Mouse (Mus musculus) ES-E14 (cell line): ENCODE measurements around the gene Litaf. TPM values are rescaled to one million over a fixed set of nuclear protein-coding genes. Genes with fewer than 3 reads are reported as not detected.

Experiments used
- DNase-seq: peaks from one replicate; pipeline ENCODE4 v3.0.0-alpha.2; 2013; ENCODE audit warnings: low read depth, low spot score
- H3K27ac ChIP-seq: 2 replicates; pipeline ENCODE4 v1.5.1; 2012; ENCODE audit warnings: low read depth, mild to moderate bottlenecking, low read length, moderate library complexity, mixed read lengths; ENCODE audit not compliant: poor library complexity, insufficient read depth, severe bottlenecking
- H3K36me3 ChIP-seq: 2 replicates; pipeline ENCODE4 v1.6.1; 2012; ENCODE audit warnings: mild to moderate bottlenecking, low read length, moderate library complexity, mixed read lengths; ENCODE audit not compliant: control insufficient read depth, poor library complexity, insufficient read depth, severe bottlenecking
- H3K4me1 ChIP-seq, 2 experiments: fragments of 150-350 bp in 1 of 2; sonication (generic) in 1 of 2; 2 replicates each; pipeline ENCODE4 v1.6.1; 2012; ENCODE audit warnings: low read length in 2 of 2, mild to moderate bottlenecking in 1 of 2, mixed read lengths in 1 of 2; ENCODE audit not compliant: control insufficient read depth in 2 of 2, insufficient read depth in 2 of 2, poor library complexity in 1 of 2
- H3K4me3 ChIP-seq, 2 experiments: fragments of 150-350 bp in 1 of 2; sonication (generic) in 1 of 2; 2 replicates each; pipeline ENCODE4 v1.5.1; 2012; ENCODE audit warnings: low read length in 2 of 2, low read depth in 1 of 2, mild to moderate bottlenecking in 1 of 2, mixed read lengths in 1 of 2; ENCODE audit not compliant: insufficient read depth in 1 of 2, poor library complexity in 1 of 2, severe bottlenecking in 1 of 2
- H3K9ac ChIP-seq: 2 replicates; pipeline ENCODE4 v1.6.1; 2012; ENCODE audit warnings: low read depth, mild to moderate bottlenecking, low read length, mixed read lengths; ENCODE audit not compliant: poor library complexity, insufficient read depth, severe bottlenecking
- H3K9me3 ChIP-seq: fragments of 150-350 bp; sonication (generic); 2 replicates; pipeline ENCODE4 v1.6.1; 2012; ENCODE audit warnings: low read depth, mild to moderate bottlenecking, low read length; ENCODE audit not compliant: control insufficient read depth, insufficient read depth
- CHD2 ChIP-seq: IDR thresholded peaks from 2 replicates; pipeline ENCODE4 v1.6.1; 2014; ENCODE audit warnings: mild to moderate bottlenecking, low read depth, low read length, inconsistent platforms
- HCFC1 ChIP-seq: IDR thresholded peaks from 2 replicates; pipeline ENCODE4 v1.6.1; 2012; ENCODE audit warnings: low read length, inconsistent platforms, borderline replicate concordance; ENCODE audit not compliant: insufficient read depth
- MAFK ChIP-seq: IDR thresholded peaks from 2 replicates; pipeline ENCODE4 v1.6.1; 2014; ENCODE audit warnings: mild to moderate bottlenecking, low read depth, low read length, inconsistent platforms; ENCODE audit not compliant: insufficient read depth
- ZC3H11A ChIP-seq: IDR thresholded peaks from 2 replicates; pipeline ENCODE4 v1.6.1; 2012; ENCODE audit warnings: low read depth, mild to moderate bottlenecking, inconsistent platforms, low read length, borderline replicate concordance
- ZNF384 ChIP-seq: IDR thresholded peaks from 2 replicates; pipeline ENCODE4 v1.6.1; 2012; ENCODE audit warnings: low read depth, low read length, inconsistent platforms
- in situ Hi-C, 2 experiments: fragments of 600-800 bp; cut with MboI; formaldehyde crosslinking; loops; one replicate each; pipeline ENCODE4 v1.15.1; 2025; ENCODE audit warnings: low sequenced_read_pairs in 2 of 2, inconsistent platforms in 1 of 2; ENCODE audit not compliant: unreplicated experiment in 2 of 2
- total RNA-seq: library from RNA; depleted of rRNA; stranded (reverse); fragments of 300-350 nt; gene quantifications from 2 replicates; pipeline ENCODE4 v1.2.3, GENCODE M21; 2012

Litaf gene
- total RNA-seq, 1 experiment, result 25.9 TPM

GRCm38 (mm10) chr16:11008162-11008991 is 57.6 kb downstream of the Litaf start:
- H3K4me1 ChIP-seq, result peaks cover 12 to 14% of the 10 kb centered on the region in 2 experiments; a peak in 3 of 4 replicates
- H3K4me3 ChIP-seq, result peak overlapping the region; percentile 45 to 51
- DNase-seq, result peak; percentile 87
- in situ Hi-C loops, result no loop called here
- TF ChIP-seq HCFC1 (peak; percentile 70; the same call in 1 of the 2 replicates), ZC3H11A (no peak), CHD2 (no peak), ZNF384 (no peak)
- no peaks in the 10 kb centered on the region for H3K9me3 ChIP-seq
- no peaks in the 10 kb centered on the region for H3K36me3 ChIP-seq
- peak overlapping the region; percentile 70 for H3K9ac ChIP-seq
- H3K27ac ChIP-seq, result peak overlapping the region; percentile 90

- TF ChIP-seq ZNF384 (no peak), CHD2 (no peak), MAFK (no peak), HCFC1 (no peak), ZC3H11A (no peak)
- in situ Hi-C loops, result no loop called here
- peaks cover 12 to 14% of the 10 kb centered on the region in 2 experiments; a peak in 3 of 4 replicates for H3K4me1 ChIP-seq
- no peak for DNase-seq
- H3K9ac ChIP-seq, result no peak overlapping the region
- H3K4me3 ChIP-seq, result no peak overlapping the region
- H3K36me3 ChIP-seq, result no peaks in the 10 kb centered on the region
- no peak overlapping the region for H3K27ac ChIP-seq
- no peaks in the 10 kb centered on the region for H3K9me3 ChIP-seq
Measured at GRCm38 (mm10) chr16:11006100-11006499, 59.9 kb downstream of the Litaf start.

GRCm38 (mm10) chr16:11001703-11002659 is 64.0 kb downstream of the Litaf start:
- in situ Hi-C loops, result no loop called here
- Histone ChIP-seq H3K27ac (peak overlapping the region; percentile 20; the same call in 1 of the 2 replicates), H3K36me3 (no peaks in the 10 kb centered on the region), H3K4me3 (no peak overlapping the region), H3K4me1 (no peaks in the 10 kb centered on the region), H3K9ac (no peak overlapping the region), H3K9me3 (no peaks in the 10 kb centered on the region)
- no peak for DNase-seq
- TF ChIP-seq CHD2 (no peak), HCFC1 (no peak), ZC3H11A (no peak), ZNF384 (no peak), MAFK (no peak)

- no peak for DNase-seq
- Histone ChIP-seq H3K9me3 (no peaks in the 10 kb centered on the region), H3K27ac (no peak overlapping the region), H3K36me3 (no peaks in the 10 kb centered on the region), H3K4me3 (no peak overlapping the region), H3K4me1 (no peaks in the 10 kb centered on the region), H3K9ac (no peak overlapping the region)
- TF ChIP-seq MAFK, result no peak
- no peak for TF ChIP-seq CHD2
- TF ChIP-seq HCFC1, result no peak
- TF ChIP-seq ZC3H11A, result no peak
- TF ChIP-seq ZNF384, result no peak
- in situ Hi-C loops, result no loop called here
Measured at GRCm38 (mm10) chr16:10999809-11000208, 66.1 kb downstream of the Litaf start.
